ENCODE assay signal across 8 mouse cellular contexts in the genomic region with DNA sequence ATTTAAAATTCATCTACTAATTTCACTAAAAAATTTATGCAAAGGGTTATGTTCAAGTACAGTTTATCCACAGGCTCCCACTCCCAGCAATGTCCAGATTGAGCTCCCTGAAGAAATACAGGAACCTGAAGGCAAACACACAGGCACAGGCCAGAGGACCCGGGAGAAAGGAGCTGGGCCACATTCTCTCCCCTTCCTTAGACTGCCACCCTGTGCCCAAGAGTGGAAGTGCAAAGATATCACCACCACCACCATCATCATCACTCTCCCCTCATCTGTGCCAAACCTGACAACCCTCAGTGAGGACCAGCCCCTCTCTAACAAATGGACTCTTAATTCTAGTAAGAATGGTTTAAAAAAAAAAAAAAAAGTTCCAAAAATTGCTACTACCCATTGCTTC. TPM values are rescaled to one million over a fixed set of nuclear protein-coding genes. Genes with fewer than 3 reads are reported as not detected.
DNase-seq lines count a peak whose midpoint lies in the region; ATAC-seq and TF ChIP-seq lines count a peak whose summit lies in the region.

No protein-coding gene starts in this region.

- CTCF ChIA-PET in Patski (lab: Charles Lee) = interaction anchor here (0.9 to 3.6 kb wide), 9 partner anchors 9 to 186 kb away, joined by 3 to 14 read pairs (median 4); a partner anchor contains a TSS

- DNase-seq in left cerebral cortex, adult 18-20 months (ENCODE audit: low spot score in 2 of 2) = peak; percentile 44 to 67
- DNase-seq in left cerebral cortex, adult 11 months (ENCODE audit: low spot score) = no peak
- no peak for DNase-seq in Patski (ENCODE audit: low read depth, low spot score)
- peak; percentile 45 for DNase-seq in cerebellum, adult 9-11 months
- peak; percentile 61 for DNase-seq in left cerebral cortex, postnatal 4 days
- peak; percentile 65 for DNase-seq in naive thymus-derived CD4-positive, alpha-beta T cell, adult 2 months (ENCODE audit: low read depth)
- peak; percentile 66 for DNase-seq in thymus, postnatal 25 days

- POLR2A ChIA-PET in Patski (lab: Charles Lee) = interaction anchor here (0.7 kb wide), 1 partner anchor 109 kb away, joined by 5 read pairs; no protein-coding TSS in a partner anchor

- TF ChIP-seq CTCF in Patski (IDR thresholded peaks at IDR 0.05) = peak; percentile 80

- ATAC-seq in Patski = no peak
- peak; percentile 96 for ATAC-seq in granulocyte monocyte progenitor cell, adult 5-6 weeks (replicated peaks; ENCODE audit: poor library complexity, severe bottlenecking)

- no peaks in the 10 kb centered on the region for H3K27me3 ChIP-seq in Patski

- intact Hi-C loops in left cerebral cortex, postnatal 4 days (cut with DNase I) = loop anchor here (10.0 kb wide), 1 partner anchor 51 kb away; no protein-coding TSS in a partner anchor

- in situ Hi-C loops in Patski (cut with MboI; ENCODE audit: low pct_unique_long_range_greater_than_20kb) = loop anchor here (5.0 kb wide), 2 partner anchors 81 to 109 kb away; no protein-coding TSS in a partner anchor

RNA-seq across cellular contexts. Expression of a gene that starts 19.3 kb away (rescaled TPM):
- 10 to 100 TPM; 50.1 to 52.4 TPM for total RNA-seq in left cerebral cortex, adult 18-20 months (2021)
- 78.7 TPM for polyA plus RNA-seq in Patski (2021)
- 100 and 126 TPM in 2 replicates for total RNA-seq in granulocyte monocyte progenitor cell, adult 5-6 weeks (2014; fragmentation: Nextera tagmentation)
- 64.6 and 66.0 TPM in 2 replicates for total RNA-seq in granulocyte monocyte progenitor cell, adult 5-6 weeks (2017)
- 100 to 1,000 TPM in 1 of 2 experiments, 10 to 100 TPM in 1; 92.2 to 100 TPM for total RNA-seq in left cerebral cortex, postnatal 4 days (2021)

Comparison
In these comparisons a context has a peak if more than half of its experiments do, and no peak if none do; other contexts are left out.
1. DNase-seq: peak in left cerebral cortex, adult 18-20 months (2 of 2), cerebellum, adult 9-11 months (single experiment), left cerebral cortex, postnatal 4 days (single experiment), naive thymus-derived CD4-positive, alpha-beta T cell, adult 2 months (single experiment) and thymus, postnatal 25 days (single experiment); none in left cerebral cortex, adult 11 months (single experiment) and Patski (single experiment).